In the genomic region with DNA sequence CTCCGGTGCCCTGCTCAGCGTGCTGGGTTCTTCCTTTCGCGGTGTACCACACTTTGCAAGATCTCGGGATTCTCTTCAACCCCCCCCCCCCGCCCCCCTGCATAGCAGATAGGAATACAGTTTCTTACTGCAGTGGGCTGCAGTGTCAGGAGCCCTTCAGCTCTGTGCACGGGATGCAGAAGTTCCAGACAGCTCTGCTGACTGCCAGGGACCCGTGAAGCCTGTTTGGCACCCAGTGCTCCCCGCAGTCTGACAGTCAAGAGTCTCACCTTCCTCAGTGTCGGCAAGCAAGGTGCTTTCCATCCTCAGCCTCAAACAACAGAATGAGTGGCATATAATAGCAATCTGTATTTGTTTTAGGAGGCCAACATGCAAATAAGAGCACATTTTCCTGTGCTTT, we compare ENCODE assay signal across 14 mouse cellular contexts. TPM values are rescaled to one million over a fixed set of nuclear protein-coding genes. Genes with fewer than 3 reads are reported as not detected.
DNase-seq lines count a peak whose midpoint lies in the region; ATAC-seq and TF ChIP-seq lines count a peak whose summit lies in the region.
"Had no signal": no experiment of that assay in that cellular context is flagged by ENCODE, and none has a peak within 500 bp of the region (broad histone marks: within the 10 kb centered on the region; RNA-seq: fewer than 3 reads in every experiment).

No protein-coding gene starts in this region.

- TF ChIP-seq CTCF in hindbrain, postnatal 0 days (IDR thresholded peaks at IDR 0.05; ENCODE audit: low read depth) = no peak
- no peak for TF ChIP-seq CTCF in olfactory bulb, adult 2 months (IDR thresholded peaks at IDR 0.05; ENCODE audit: insufficient read depth, low read depth, low read length)

- TF ChIP-seq POLR2A in olfactory bulb, adult 2 months (IDR thresholded peaks at IDR 0.05; ENCODE audit: insufficient read depth, low read depth, low read length) = no peak

- peak; percentile 70 for DNase-seq in heart, adult 11 months
- no peak for DNase-seq in heart, embryonic 10.5 days (ENCODE audit: low spot score)
- DNase-seq in testis, postnatal 10 days (ENCODE audit: low spot score) = peak; percentile 32
- DNase-seq in testis, postnatal 14 days (ENCODE audit: low spot score) = no peak
- peak; percentile 7 for DNase-seq in hindbrain, postnatal 0 days (ENCODE audit: low spot score)
- DNase-seq in retina, postnatal 1 day = no peak
- no peak for DNase-seq in urinary bladder, adult 2 months (ENCODE audit: low spot score)
- DNase-seq: gastrocnemius, postnatal 10 days; kidney, adult 18-20 months; spleen, adult 18-20 months had no signal

- peak overlapping the region; percentile 79 for H3K4me2 ChIP-seq in hindbrain, postnatal 0 days (ENCODE audit: low read depth, low read length)

- H3K9ac ChIP-seq in hindbrain, postnatal 0 days (replicated peaks; ENCODE audit: low read length) = peak overlapping the region; percentile 82
- H3K9ac ChIP-seq: limb, embryonic 12.5 days had no signal

- H3K9me3 ChIP-seq in heart, embryonic 10.5 days = no peaks in the 10 kb centered on the region
- H3K9me3 ChIP-seq in hindbrain, postnatal 0 days (ENCODE audit: low read length) = no peaks in the 10 kb centered on the region
- H3K9me3 ChIP-seq: limb, embryonic 12.5 days had no signal

- peaks cover 22% of the 10 kb centered on the region for H3K4me1 ChIP-seq in heart, embryonic 10.5 days
- no peaks in the 10 kb centered on the region for H3K4me1 ChIP-seq in hindbrain, postnatal 0 days (ENCODE audit: insufficient read depth, low read length)
- H3K4me1 ChIP-seq in olfactory bulb, adult 2 months (ENCODE audit: control insufficient read depth, insufficient read depth, low read length) = peaks cover 8% of the 10 kb centered on the region

- 30% methylated on average over 10 of the region's 10 CpGs for WGBS in heart, embryonic 10.5 days
- 34% methylated on average over 10 of the region's 10 CpGs for WGBS in hindbrain, postnatal 0 days
- WGBS in olfactory bulb, adult 2 months = 43% methylated on average over 10 of the region's 10 CpGs

- H3K4me3 ChIP-seq in heart, embryonic 10.5 days = no peak overlapping the region
- H3K4me3 ChIP-seq in hindbrain, postnatal 0 days (ENCODE audit: low read length) = peak overlapping the region; percentile 71
- H3K4me3 ChIP-seq in olfactory bulb, adult 2 months (ENCODE audit: insufficient read depth, low read depth, low read length) = 0 out of 2 replicates have a peak overlapping the region, but pooled peaks have one; percentile 11

- ATAC-seq in hindbrain, postnatal 0 days = no peak
- ATAC-seq: lung, postnatal 0 days had no signal

- no peak overlapping the region for H3K27ac ChIP-seq in heart, embryonic 10.5 days
- H3K27ac ChIP-seq in hindbrain, postnatal 0 days = peak overlapping the region; percentile 42; the same call in 1 of the 2 replicates
- H3K27ac ChIP-seq in olfactory bulb, adult 2 months (ENCODE audit: insufficient read depth, low read depth, low read length) = no peak overlapping the region
- H3K27ac ChIP-seq: limb, embryonic 12.5 days had no signal

- H3K27me3 ChIP-seq in heart, embryonic 10.5 days (ENCODE audit: insufficient read depth, poor library complexity, severe bottlenecking) = peaks cover 34% of the 10 kb centered on the region
- no peaks in the 10 kb centered on the region for H3K27me3 ChIP-seq in hindbrain, postnatal 0 days (ENCODE audit: insufficient read depth, low read length)

- H3K36me3 ChIP-seq in heart, embryonic 10.5 days = no peaks in the 10 kb centered on the region
- H3K36me3 ChIP-seq in hindbrain, postnatal 0 days (ENCODE audit: insufficient read depth, low read length) = no peaks in the 10 kb centered on the region
- H3K36me3 ChIP-seq: limb, embryonic 12.5 days had no signal

RNA-seq across cellular contexts. Expression of a gene that starts 1.4 kb away (rescaled TPM):
- 2.6 and 2.9 TPM in 2 replicates for polyA plus RNA-seq in heart, embryonic 10.5 days (2016; fragmentation: Nextera tagmentation; extraction: Ambion mirVana)
- total RNA-seq in hindbrain, postnatal 0 days (2014; rRNA removed) = 99.4 and 107 TPM in 2 replicates
- polyA plus RNA-seq in hindbrain, postnatal 0 days (2015; fragmentation: Nextera tagmentation; extraction: Ambion mirVana) = 97.8 and 99.2 TPM in 2 replicates
- not detected in 2 replicates for polyA plus RNA-seq in olfactory bulb, adult 2 months (2012; ENCODE audit: insufficient read depth, insufficient read length, low replicate concordance, missing spikeins)
- polyA plus RNA-seq in urinary bladder, adult 2 months (2012; rRNA removed) = 2.1 and 2.6 TPM in 2 replicates
- polyA plus RNA-seq: erythroblast, embryonic 14.5 days had no signal

RNA-seq across cellular contexts. Expression of a gene that starts 1.8 kb away (rescaled TPM):
- polyA plus RNA-seq in heart, embryonic 10.5 days (2016; fragmentation: Nextera tagmentation; extraction: Ambion mirVana) = 15.0 and 16.2 TPM in 2 replicates
- 149 and 155 TPM in 2 replicates for total RNA-seq in hindbrain, postnatal 0 days (2014; rRNA removed)
- 30.7 and 33.0 TPM in 2 replicates for polyA plus RNA-seq in hindbrain, postnatal 0 days (2015; fragmentation: Nextera tagmentation; extraction: Ambion mirVana)
- polyA plus RNA-seq in olfactory bulb, adult 2 months (2012; ENCODE audit: insufficient read depth, insufficient read length, low replicate concordance, missing spikeins) = 152 and 197 TPM in 2 replicates
- polyA plus RNA-seq in urinary bladder, adult 2 months (2012; rRNA removed) = 77.4 and 118 TPM in 2 replicates

Comparison
In these comparisons a context has a peak if more than half of its experiments do, and no peak if none do; other contexts are left out.
1. DNase-seq: peak in heart, adult 11 months (single experiment), testis, postnatal 10 days (single experiment) and hindbrain, postnatal 0 days (single experiment); none in heart, embryonic 10.5 days (single experiment), testis, postnatal 14 days (single experiment), retina, postnatal 1 day (single experiment) and urinary bladder, adult 2 months (single experiment).
2. RNA of a gene that starts 1.4 kb away (polyA plus RNA-seq): 97.8 to 99.2 TPM in hindbrain, postnatal 0 days; 2.6 to 2.9 TPM in heart, embryonic 10.5 days, 2.1 to 2.6 TPM in urinary bladder, adult 2 months and not detected in olfactory bulb, adult 2 months; every median in the first group is over 10 times any median in the second.